Mouse (Mus musculus) heart, embryonic 14.5 days (tissue): ENCODE measurements around the gene Podxl2. TPM values are rescaled to one million over a fixed set of nuclear protein-coding genes. Genes with fewer than 3 reads are reported as not detected.

Experiments used
- ATAC-seq: fragments of 200-750 bp; cut with Nextera tagmentation; 2 replicates; pipeline ENCODE4 v1.8.0; 2017; ENCODE audit warnings: low read depth, moderate TSS enrichment; ENCODE audit not compliant: insufficient number of reproducible peaks, insufficient read depth, low FRiP score
- H3K27ac ChIP-seq, 2 experiments: fragments of 200-500 bp in 1 of 2; fragments of 300-500 bp in 1 of 2; sonication (generic) in 1 of 2; replicated peaks in 1 of 2; 2 replicates each; pipeline ENCODE4 v1.5.1; 2012 to 2014; ENCODE audit warnings: low read depth in 2 of 2, low read length in 2 of 2, control low read depth in 1 of 2, mild to moderate bottlenecking in 1 of 2, mixed read lengths in 1 of 2; ENCODE audit not compliant: control insufficient read depth in 1 of 2, insufficient read depth in 1 of 2
- H3K27me3 ChIP-seq: fragments of 300-500 bp; sonication (generic); 2 replicates; pipeline ENCODE4 v1.6.1; 2014; ENCODE audit warnings: mild to moderate bottlenecking, low read length, control low read depth; ENCODE audit not compliant: control insufficient read depth, insufficient read depth
- H3K36me3 ChIP-seq: fragments of 300-500 bp; sonication (generic); 2 replicates; pipeline ENCODE4 v1.6.1; 2014; ENCODE audit warnings: mild to moderate bottlenecking, control low read depth, low read length, mixed read lengths; ENCODE audit not compliant: control insufficient read depth, insufficient read depth
- H3K4me1 ChIP-seq, 2 experiments: fragments of 200-500 bp in 1 of 2; fragments of 300-500 bp in 1 of 2; sonication (generic) in 1 of 2; 2 replicates each; pipeline ENCODE4 v1.6.1; 2012 to 2014; ENCODE audit warnings: low read length in 2 of 2, control low read depth in 1 of 2, mixed read lengths in 1 of 2; ENCODE audit not compliant: control insufficient read depth in 2 of 2, insufficient read depth in 2 of 2
- H3K4me2 ChIP-seq: fragments of 300-500 bp; sonication (generic); 2 replicates; pipeline ENCODE4 v1.6.1; 2014; ENCODE audit warnings: mild to moderate bottlenecking, low read length
- H3K4me3 ChIP-seq, 2 experiments: fragments of 200-500 bp in 1 of 2; fragments of 300-500 bp in 1 of 2; sonication (generic) in 1 of 2; 2 replicates each; pipeline ENCODE4 v1.5.1; 2012 to 2014; ENCODE audit warnings: low read length in 2 of 2, mild to moderate bottlenecking in 2 of 2, control low read depth in 1 of 2, low read depth in 1 of 2, moderate library complexity in 1 of 2; ENCODE audit not compliant: control insufficient read depth in 1 of 2, insufficient read depth in 1 of 2
- H3K9ac ChIP-seq: fragments of 300-500 bp; sonication (generic); 2 replicates; pipeline ENCODE4 v1.6.1; 2014; ENCODE audit warnings: mild to moderate bottlenecking, low read length
- H3K9me3 ChIP-seq: fragments of 300-500 bp; sonication (generic); 2 replicates; pipeline ENCODE4 v1.6.1; 2016; ENCODE audit warnings: low read length, control low read depth; ENCODE audit not compliant: control insufficient read depth
- WGBS: fragments of 180-500 bp; shearing (Covaris S2); extraction: QIAGEN DNeasy Blood & Tissue Kit; methylation state at CpG from one replicate; pipeline ENCODE4 v1.1.7; 2014; 5-methylcytosine and 5-hydroxymethylcytosine counted together
- polyA plus RNA-seq: library from polyadenylated mRNA; unstranded; fragments of >200 nt; fragmentation: Nextera tagmentation; extraction: Ambion mirVana; gene quantifications from 2 replicates; pipeline ENCODE4 v1.2.1, GENCODE M21; 2014

The Podxl2 gene
- polyA plus RNA-seq, 1 experiment from 2014 or later = 51.6 TPM

GRCm38 (mm10) chr6:88899628-88900027 is 24.8 kb upstream of the Podxl2 start:
- H3K4me2 ChIP-seq = no peak overlapping the region
- no peaks in the 10 kb centered on the region for H3K9me3 ChIP-seq
- H3K36me3 ChIP-seq = peaks cover 24% of the 10 kb centered on the region
- no peak overlapping the region for H3K27ac ChIP-seq
- 95% methylated on average over 2 of the region's 2 CpGs for WGBS
- no peak overlapping the region for H3K9ac ChIP-seq
- no peaks in the 10 kb centered on the region for H3K27me3 ChIP-seq
- H3K4me3 ChIP-seq = no peak overlapping the region
- peaks cover 17 to 48% of the 10 kb centered on the region in 2 experiments for H3K4me1 ChIP-seq
- no peak for ATAC-seq

DNA sequence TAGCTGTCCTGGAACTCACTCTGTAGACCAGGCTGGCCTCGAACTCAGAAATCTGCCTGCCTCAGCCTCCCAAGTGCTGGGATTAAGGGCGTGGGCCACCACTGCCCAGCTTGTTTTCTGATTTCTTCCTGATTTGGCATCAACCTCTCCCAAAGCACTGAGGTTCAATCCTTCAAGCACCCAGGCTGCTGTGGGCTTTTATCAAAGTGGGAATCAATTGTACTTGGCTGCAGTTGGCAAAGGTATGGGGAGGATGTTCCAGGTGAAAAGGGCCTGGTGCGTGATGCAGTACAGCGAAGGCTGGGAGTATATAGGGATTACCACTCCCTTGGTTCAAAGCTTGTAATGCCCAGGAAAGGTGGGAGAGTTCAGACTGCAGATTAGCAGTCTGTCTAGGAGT is 24.2 kb upstream of the Podxl2 start:
- peak overlapping the region; percentile 93 for H3K9ac ChIP-seq
- 61% methylated on average over 4 of the region's 4 CpGs for WGBS
- no peaks in the 10 kb centered on the region for H3K9me3 ChIP-seq
- peak overlapping the region; percentile 89 for H3K4me2 ChIP-seq
- peak overlapping the region in 1 of 2 experiments; percentile 73; a peak in 2 of 4 replicates for H3K4me3 ChIP-seq
- H3K27me3 ChIP-seq = no peaks in the 10 kb centered on the region
- peaks cover 29% of the 10 kb centered on the region for H3K36me3 ChIP-seq
- no peak overlapping the region for H3K27ac ChIP-seq
- ATAC-seq = no peak
- peaks cover 14 to 42% of the 10 kb centered on the region in 2 experiments for H3K4me1 ChIP-seq

DNA sequence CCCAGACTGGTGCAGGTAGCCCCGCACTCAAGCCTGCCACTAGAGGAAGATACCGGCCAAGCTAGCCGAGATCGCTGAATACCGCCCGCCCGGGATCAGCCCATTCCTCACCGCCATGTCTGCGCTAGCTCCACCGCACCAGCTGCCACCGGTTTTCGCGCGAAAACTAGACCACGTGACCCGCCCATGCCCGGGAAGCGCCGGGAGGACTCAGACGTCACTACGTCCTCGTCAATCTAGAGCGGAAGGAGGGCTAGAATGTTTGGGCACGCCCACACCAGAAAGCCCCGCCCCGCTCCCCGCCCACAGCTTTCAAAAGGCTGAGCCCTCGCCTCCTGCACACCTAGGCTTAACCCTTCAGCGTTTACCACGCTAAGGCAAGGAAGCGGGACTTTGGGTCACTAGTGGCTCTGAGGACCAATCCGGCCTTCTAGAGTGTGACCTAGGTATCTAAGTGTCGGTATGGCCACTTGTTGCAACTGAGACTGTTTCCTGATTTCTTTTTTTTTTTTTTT is 23.7 kb upstream of the Podxl2 start, which contains the start of gene Mcm2:
Gene Mcm2, minus strand, starts transcription at position 247 of the 515 bp plus-strand sequence.
- Histone ChIP-seq H3K4me1 (peaks cover 11 to 37% of the 10 kb centered on the region in 2 experiments; a peak in 3 of 4 replicates), H3K36me3 (peaks cover 34% of the 10 kb centered on the region), H3K4me2 (peak within 1 kb of the TSS; percentile 89), H3K4me3 (peak within 1 kb of the TSS; percentile 73 to 86), H3K9me3 (no peaks in the 10 kb centered on the region), H3K27me3 (no peaks in the 10 kb centered on the region), H3K9ac (peak within 1 kb of the TSS; percentile 93), H3K27ac (peak within 1 kb of the TSS; percentile 69 to 81)
- ATAC-seq = peak; percentile 75
- under 1% methylated on average over 33 of the region's 33 CpGs for WGBS

- Histone ChIP-seq H3K27me3 (no peaks in the 10 kb centered on the region), H3K9me3 (no peaks in the 10 kb centered on the region), H3K36me3 (peaks cover 48% of the 10 kb centered on the region), H3K9ac (peak overlapping the region; percentile 93), H3K27ac (no peak overlapping the region; a peak in 1 of 4 replicates), H3K4me1 (peaks cover 6 to 28% of the 10 kb centered on the region in 2 experiments; a peak in 3 of 4 replicates), H3K4me2 (peak overlapping the region; percentile 89), H3K4me3 (peak overlapping the region; percentile 21 to 73; a peak in 3 of 4 replicates)
- 61% methylated on average over 7 of the region's 7 CpGs for WGBS
- no peak for ATAC-seq
Observed at GRCm38 (mm10) chr6:88897246-88897645, 22.4 kb upstream of the Podxl2 start.

- ATAC-seq = no peak
- peaks cover 61% of the 10 kb centered on the region for H3K36me3 ChIP-seq
- H3K4me2 ChIP-seq = no peak overlapping the region
- H3K4me1 ChIP-seq = peaks cover 2 to 20% of the 10 kb centered on the region in 2 experiments; a peak in 3 of 4 replicates
- no peaks in the 10 kb centered on the region for H3K9me3 ChIP-seq
- no peak overlapping the region for H3K9ac ChIP-seq
- no peaks in the 10 kb centered on the region for H3K27me3 ChIP-seq
- WGBS = 85% methylated on average over 6 of the region's 6 CpGs
- no peak overlapping the region for H3K27ac ChIP-seq
- H3K4me3 ChIP-seq = no peak overlapping the region
Observed at GRCm38 (mm10) chr6:88895943-88896342, 21.1 kb upstream of the Podxl2 start.

DNA sequence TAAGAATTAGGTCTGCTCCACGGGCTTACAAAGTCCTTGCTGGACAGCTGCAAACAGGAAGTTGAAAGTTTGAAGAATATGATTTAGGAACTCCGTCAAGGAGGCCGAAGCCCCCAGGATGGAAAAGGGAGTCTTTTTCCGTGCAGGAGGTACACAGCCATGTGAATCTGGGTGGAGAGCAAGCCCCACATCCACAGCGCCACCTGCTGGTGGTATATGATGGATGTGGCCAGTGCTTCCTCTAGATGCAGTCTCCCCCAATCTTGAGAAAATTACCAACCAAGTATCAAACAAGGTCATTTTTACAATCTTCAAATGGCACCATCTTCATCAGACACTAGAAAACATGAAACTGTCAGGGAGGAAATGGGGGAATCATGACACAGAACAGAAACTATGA is 18.7 kb upstream of the Podxl2 start:
- Histone ChIP-seq H3K36me3 (peaks cover 84% of the 10 kb centered on the region), H3K27ac (no peak overlapping the region), H3K4me1 (peaks cover 2 to 15% of the 10 kb centered on the region in 2 experiments; a peak in 3 of 4 replicates), H3K27me3 (no peaks in the 10 kb centered on the region), H3K4me2 (no peak overlapping the region), H3K4me3 (no peak overlapping the region), H3K9me3 (no peaks in the 10 kb centered on the region), H3K9ac (no peak overlapping the region)
- 60% methylated on average over 5 of the region's 5 CpGs for WGBS
- no peak for ATAC-seq

DNA sequence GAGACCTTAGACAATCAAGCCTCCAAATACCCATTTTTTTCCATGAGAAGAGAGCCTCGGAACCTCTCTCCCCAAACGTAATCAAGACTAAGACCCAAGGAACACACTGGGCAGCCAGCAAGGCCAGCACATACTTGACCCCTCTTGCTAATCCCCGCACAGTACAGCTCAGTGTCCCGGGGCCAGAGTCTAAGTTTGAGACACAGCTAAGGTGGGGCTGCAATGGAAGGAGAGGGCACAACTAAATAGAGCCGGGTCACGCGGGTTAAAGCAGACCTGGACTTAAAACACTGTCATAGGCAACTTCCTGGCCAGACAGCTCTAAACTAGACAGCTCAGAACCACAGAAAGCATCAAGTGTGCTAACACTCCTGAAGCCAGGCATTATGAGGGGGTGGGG is 16.0 kb upstream of the Podxl2 start:
- no peaks in the 10 kb centered on the region for H3K9me3 ChIP-seq
- no peak for ATAC-seq
- peaks cover 100% of the 10 kb centered on the region for H3K36me3 ChIP-seq
- H3K4me1 ChIP-seq = no peaks in the 10 kb centered on the region
- WGBS = 85% methylated on average over 7 of the region's 7 CpGs
- no peaks in the 10 kb centered on the region for H3K27me3 ChIP-seq
- no peak overlapping the region for H3K27ac ChIP-seq
- H3K4me2 ChIP-seq = no peak overlapping the region
- H3K9ac ChIP-seq = no peak overlapping the region
- no peak overlapping the region for H3K4me3 ChIP-seq
